Mouse (Mus musculus) embryonic fibroblast, embryonic 13.5 days (primary cell): ENCODE measurements around the gene Map2k3.

Source experiments
- CTCF ChIP-seq: IDR thresholded peaks from 2 replicates; pipeline ENCODE4 v1.5.1; 2011; ENCODE audit warnings: mild to moderate bottlenecking, control low read depth, low read length, moderate library complexity, borderline replicate concordance; ENCODE audit not compliant: insufficient read depth
- POLR2A ChIP-seq: IDR thresholded peaks from 2 replicates; pipeline ENCODE4 v1.6.1; 2011; ENCODE audit warnings: low read depth, mild to moderate bottlenecking, control low read depth, low read length, moderate library complexity

GRCm38 (mm10) chr11:60934795-60935194 lies 3.0 kb downstream of the Map2k3 start:
- no peak for TF ChIP-seq CTCF
- TF ChIP-seq POLR2A = no peak
